Mouse (Mus musculus): ENCODE measurements around the gene Gm3173.
"Not testable (repeated sequence)": the region's sequence is repeated elsewhere in the genome, so short reads cannot be mapped to it uniquely, and the experiment has no call there.

DNA sequence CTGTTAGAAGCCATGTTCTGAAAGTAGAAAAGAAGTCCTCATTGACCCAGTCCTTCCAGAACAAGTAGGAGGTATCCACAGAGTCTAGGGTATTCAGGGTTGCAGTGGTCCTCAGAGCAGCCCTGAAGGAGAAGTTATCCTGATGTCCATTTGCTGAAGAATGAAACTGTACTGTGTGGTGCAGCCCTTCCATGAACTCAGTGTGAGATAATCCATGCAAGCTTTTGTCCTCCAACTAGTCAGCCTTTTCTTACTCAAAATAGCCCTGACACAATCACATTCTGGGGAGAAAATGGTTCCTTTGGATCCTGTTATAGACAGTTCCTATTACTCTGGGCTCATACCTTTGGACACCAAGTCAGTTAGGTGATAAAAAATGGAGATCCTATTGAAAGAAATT lies 27.0 kb upstream of the Gm3173 start:
- not testable (repeated sequence) for TF ChIP-seq MXI1 (IDR thresholded peaks at IDR 0.05; ENCODE audit: low read depth, low read length); MAFK (IDR thresholded peaks at IDR 0.05; ENCODE audit: borderline replicate concordance, low read depth, low read length); CTCF (IDR thresholded peaks at IDR 0.05 in 2 of 3, conservative IDR thresholded peaks at IDR 0.05 in 1 of 3; ENCODE audit: control insufficient read depth in 1 of 3, insufficient read depth in 1 of 3, low read depth in 2 of 3, low read length in 3 of 3, poor library complexity in 1 of 3, severe bottlenecking in 1 of 3); POLR2A (IDR thresholded peaks at IDR 0.05; ENCODE audit: control insufficient read depth in 1 of 2, insufficient read depth in 1 of 2, low read depth in 1 of 2, low read length in 2 of 2, poor library complexity in 1 of 2); TCF12 (IDR thresholded peaks at IDR 0.05; ENCODE audit: low read depth, low read length); UBTF (IDR thresholded peaks at IDR 0.05; ENCODE audit: borderline replicate concordance, insufficient read depth, low read depth, low read length); MAX (IDR thresholded peaks at IDR 0.05; ENCODE audit: low read length); EP300 (IDR thresholded peaks at IDR 0.05; ENCODE audit: low read depth in 1 of 2, low read length in 2 of 2); RAD21 (IDR thresholded peaks at IDR 0.05; ENCODE audit: low read depth, low read length); ZNF384 (IDR thresholded peaks at IDR 0.05; ENCODE audit: low read depth, low read length); E2F4 (IDR thresholded peaks at IDR 0.05; ENCODE audit: borderline replicate concordance, low read depth, low read length); POLR2AphosphoS5 (IDR thresholded peaks at IDR 0.05; ENCODE audit: borderline replicate concordance, low read depth, low read length); USF2 (IDR thresholded peaks at IDR 0.05; ENCODE audit: borderline replicate concordance in 1 of 2, insufficient read depth in 1 of 2, low read depth in 1 of 2, low read length in 2 of 2); ETS1 (IDR thresholded peaks at IDR 0.05; ENCODE audit: low read depth, low read length)

All from MEL (cell line).